Mouse (Mus musculus) heart, postnatal 0 days (tissue): ENCODE results near the gene Habp4. TPM values are rescaled to one million over a fixed set of nuclear protein-coding genes. Genes with fewer than 3 reads are reported as not detected.

ENCODE experiments used
- ATAC-seq: fragments of 200-750 bp; cut with Nextera tagmentation; 2 replicates; pipeline ENCODE4 v1.8.0; 2017; ENCODE audit warnings: low read depth, moderate number of reproducible peaks, moderate library complexity; ENCODE audit not compliant: insufficient read depth
- DNase-seq: peaks from one replicate; pipeline ENCODE4 v3.0.0-alpha.2; 2016; ENCODE audit warnings: low spot score
- H3K27ac ChIP-seq: fragments of 300-500 bp; sonication (generic); 2 replicates; pipeline ENCODE4 v1.5.1; 2014; ENCODE audit warnings: low read depth, mild to moderate bottlenecking
- H3K27me3 ChIP-seq: fragments of 300-500 bp; sonication (generic); 2 replicates; pipeline ENCODE4 v1.6.1; 2014; ENCODE audit warnings: low read length, mixed read lengths; ENCODE audit not compliant: control insufficient read depth, insufficient read depth
- H3K36me3 ChIP-seq: fragments of 300-500 bp; sonication (generic); replicated peaks from 2 replicates; pipeline ENCODE4 v1.6.1; 2014; ENCODE audit warnings: low read length, mixed read lengths; ENCODE audit not compliant: control insufficient read depth, insufficient read depth
- H3K4me1 ChIP-seq: fragments of 300-500 bp; sonication (generic); 2 replicates; pipeline ENCODE4 v1.6.1; 2014; ENCODE audit warnings: antibody characterized with exemption; ENCODE audit not compliant: control insufficient read depth, insufficient read depth
- H3K4me2 ChIP-seq: fragments of 300-500 bp; sonication (generic); 2 replicates; pipeline ENCODE4 v1.6.1; 2014; ENCODE audit warnings: low read depth, mild to moderate bottlenecking, low read length, moderate library complexity
- H3K4me3 ChIP-seq: fragments of 300-500 bp; sonication (generic); 2 replicates; pipeline ENCODE4 v1.5.1; 2014; ENCODE audit warnings: low read depth, low read length
- H3K9ac ChIP-seq: fragments of 300-500 bp; sonication (generic); replicated peaks from 2 replicates; pipeline ENCODE4 v1.6.1; 2014; ENCODE audit warnings: low read depth, low read length, mixed read lengths
- H3K9me3 ChIP-seq: fragments of 300-500 bp; sonication (generic); replicated peaks from 2 replicates; pipeline ENCODE4 v1.6.1; 2016; ENCODE audit warnings: low read length; ENCODE audit not compliant: control insufficient read depth
- CTCF ChIP-seq: IDR thresholded peaks from 2 replicates; pipeline ENCODE4 v1.5.1; 2016; ENCODE audit warnings: antibody characterized with exemption, control low read depth, low read depth
- EP300 ChIP-seq: IDR thresholded peaks from 2 replicates; pipeline ENCODE4 v1.6.1; 2016; ENCODE audit warnings: antibody characterized with exemption, low read depth
- WGBS: fragments of 180-500 bp; shearing (Covaris S2); extraction: QIAGEN DNeasy Blood & Tissue Kit; methylation state at CpG from one replicate; pipeline ENCODE4 v1.1.7; 2014; 5-methylcytosine and 5-hydroxymethylcytosine counted together
- polyA plus RNA-seq: library from polyadenylated mRNA; unstranded; fragments of >200 nt; fragmentation: Nextera tagmentation; extraction: Ambion mirVana; gene quantifications from 2 replicates; pipeline ENCODE4 v1.2.1, GENCODE M21; 2015
- total RNA-seq: library from RNA; depleted of rRNA; stranded (reverse); fragments of >200 nt; gene quantifications from 2 replicates; pipeline ENCODE4 v1.2.3, GENCODE M21; 2014; ENCODE audit warnings: low replicate concordance

Habp4 gene
- total and polyA plus RNA-seq, 2 experiments from 2014 or later, result 39.7 to 44.0 TPM

- TF ChIP-seq CTCF (no peak), EP300 (no peak)
- Histone ChIP-seq H3K27me3 (no peaks in the 10 kb centered on the region), H3K9me3 (no peaks in the 10 kb centered on the region), H3K4me3 (no peak overlapping the region), H3K9ac (no peak overlapping the region), H3K4me2 (no peak overlapping the region), H3K27ac (no peak overlapping the region), H3K36me3 (no peaks in the 10 kb centered on the region), H3K4me1 (peaks cover 7% of the 10 kb centered on the region)
- DNase-seq, result no peak
- no peak for ATAC-seq
Observed at GRCm38 (mm10) chr13:64156966-64157365, 4.7 kb upstream of the Habp4 start.

GRCm38 (mm10) chr13:64161916-64162611 lies 440 bp downstream of the Habp4 start:
- no peak for TF ChIP-seq EP300
- no peak for TF ChIP-seq CTCF
- Histone ChIP-seq H3K9ac (peak overlapping the region; percentile 82), H3K36me3 (no peaks in the 10 kb centered on the region; the same call in 1 of the 2 replicates), H3K27me3 (no peaks in the 10 kb centered on the region), H3K27ac (peak overlapping the region; percentile 94), H3K9me3 (no peaks in the 10 kb centered on the region), H3K4me3 (peak overlapping the region; percentile 91), H3K4me1 (0 out of 2 replicates have a peak, but pooled peaks cover 3% of the 10 kb centered on the region), H3K4me2 (peak overlapping the region; percentile 82)
- DNase-seq, result no peak
- WGBS, result 0% methylated on average over 61 of the region's 71 CpGs
- ATAC-seq, result peak; percentile 59

- Histone ChIP-seq H3K9me3 (no peaks in the 10 kb centered on the region), H3K4me1 (0 out of 2 replicates have a peak, but pooled peaks cover 3% of the 10 kb centered on the region), H3K36me3 (no peaks in the 10 kb centered on the region; the same call in 1 of the 2 replicates), H3K4me3 (peak overlapping the region; percentile 91), H3K4me2 (peak overlapping the region; percentile 82), H3K27ac (peak overlapping the region; percentile 94), H3K27me3 (no peaks in the 10 kb centered on the region), H3K9ac (peak overlapping the region; percentile 82)
- TF ChIP-seq CTCF (no peak), EP300 (no peak)
- DNase-seq, result no peak
- WGBS, result 3% methylated on average over 14 of the region's 14 CpGs
- no peak for ATAC-seq
Observed at GRCm38 (mm10) chr13:64162626-64163025, 1.0 kb downstream of the Habp4 start.

- Histone ChIP-seq H3K36me3 (no peaks in the 10 kb centered on the region; the same call in 1 of the 2 replicates), H3K9ac (peak overlapping the region; percentile 82), H3K27me3 (no peaks in the 10 kb centered on the region), H3K4me1 (0 out of 2 replicates have a peak, but pooled peaks cover 3% of the 10 kb centered on the region), H3K27ac (no peak overlapping the region), H3K4me3 (peak overlapping the region; percentile 91), H3K4me2 (peak overlapping the region; percentile 82), H3K9me3 (no peaks in the 10 kb centered on the region)
- DNase-seq, result no peak
- TF ChIP-seq EP300 (no peak), CTCF (no peak)
- WGBS, result 35% methylated on average over 13 of the region's 13 CpGs
- no peak for ATAC-seq
Observed at GRCm38 (mm10) chr13:64163147-64163715, 1.6 kb downstream of the Habp4 start.

- no peak for DNase-seq
- peaks cover 13% of the 10 kb centered on the region for H3K9me3 ChIP-seq
- TF ChIP-seq EP300 (no peak), CTCF (no peak)
Observed at GRCm38 (mm10) chr13:64169746-64170145, 8.1 kb downstream of the Habp4 start.

More at GRCm38 (mm10) chr13:64169746-64170145, 8.1 kb downstream of the Habp4 start:
- H3K27ac ChIP-seq, result no peak overlapping the region
- H3K36me3 ChIP-seq, result peaks cover 51% of the 10 kb centered on the region
- no peaks in the 10 kb centered on the region for H3K4me1 ChIP-seq
- H3K4me2 ChIP-seq, result no peak overlapping the region
- H3K9ac ChIP-seq, result no peak overlapping the region
- no peak overlapping the region for H3K4me3 ChIP-seq
- WGBS, result 96% methylated on average over 25 of the region's 25 CpGs
- ATAC-seq, result no peak
- no peaks in the 10 kb centered on the region for H3K27me3 ChIP-seq
